Mouse (Mus musculus) mature B cell (primary cell): Measurements from ENCODE around the gene Spock1.

Source experiments
- in situ Hi-C: fragments of 300-500 bp; cut with MboI; formaldehyde crosslinking; loops from 2 replicates; pipeline ENCODE4 v1.14.3; 2019

Gene Spock1

GRCm38 (mm10) chr13:57806816-57807215 is 101.3 kb downstream of the Spock1 start:
- in situ Hi-C loops = no loop called here

GRCm38 (mm10) chr13:57806301-57806700 is 101.8 kb downstream of the Spock1 start:
- in situ Hi-C loops = no loop called here

- in situ Hi-C loops = no loop called here
Observed at GRCm38 (mm10) chr13:57798633-57799032, 109.5 kb downstream of the Spock1 start.

- in situ Hi-C loops = no loop called here
Observed at GRCm38 (mm10) chr13:57796951-57797692, 111.0 kb downstream of the Spock1 start.

GRCm38 (mm10) chr13:57793643-57794240 is 114.4 kb downstream of the Spock1 start:
- in situ Hi-C loops = no loop called here

GRCm38 (mm10) chr13:57789796-57790195 is 118.3 kb downstream of the Spock1 start:
- in situ Hi-C loops = no loop called here

GRCm38 (mm10) chr13:57788299-57788698 is 119.8 kb downstream of the Spock1 start:
- in situ Hi-C loops = no loop called here

- in situ Hi-C loops = no loop called here
Observed at GRCm38 (mm10) chr13:57786278-57786677, 121.9 kb downstream of the Spock1 start.

GRCm38 (mm10) chr13:57782975-57783374 is 125.2 kb downstream of the Spock1 start:
- in situ Hi-C loops = no loop called here

GRCm38 (mm10) chr13:57782107-57782561 is 126.0 kb downstream of the Spock1 start:
- in situ Hi-C loops = no loop called here

GRCm38 (mm10) chr13:57779146-57779545 is 129.0 kb downstream of the Spock1 start:
- in situ Hi-C loops = no loop called here

GRCm38 (mm10) chr13:57778524-57778923 is 129.6 kb downstream of the Spock1 start:
- in situ Hi-C loops = no loop called here

- in situ Hi-C loops = no loop called here
Observed at GRCm38 (mm10) chr13:57771998-57772397, 136.1 kb downstream of the Spock1 start.

GRCm38 (mm10) chr13:57766721-57767120 is 141.4 kb downstream of the Spock1 start:
- in situ Hi-C loops = no loop called here

GRCm38 (mm10) chr13:57761122-57761521 is 147.0 kb downstream of the Spock1 start:
- in situ Hi-C loops = no loop called here

- in situ Hi-C loops = no loop called here
Observed at GRCm38 (mm10) chr13:57760618-57761017, 147.5 kb downstream of the Spock1 start.

GRCm38 (mm10) chr13:57756316-57756715 is 151.8 kb downstream of the Spock1 start:
- in situ Hi-C loops = no loop called here

- in situ Hi-C loops = no loop called here
Observed at GRCm38 (mm10) chr13:57750831-57751230, 157.3 kb downstream of the Spock1 start.

- in situ Hi-C loops = no loop called here
Observed at GRCm38 (mm10) chr13:57744667-57745066, 163.5 kb downstream of the Spock1 start.

GRCm38 (mm10) chr13:57741186-57741585 is 166.9 kb downstream of the Spock1 start:
- in situ Hi-C loops = no loop called here

GRCm38 (mm10) chr13:57740473-57740872 is 167.7 kb downstream of the Spock1 start:
- in situ Hi-C loops = no loop called here

- in situ Hi-C loops = no loop called here
Observed at GRCm38 (mm10) chr13:57736060-57736459, 172.1 kb downstream of the Spock1 start.

GRCm38 (mm10) chr13:57734549-57734948 is 173.6 kb downstream of the Spock1 start:
- in situ Hi-C loops = no loop called here
